Mouse (Mus musculus): ENCODE measurements at regions not wholly inside any gene's neighbourhood (a gene's known extent, or its start where the extent isn't known, plus 50 kb on each side); places are given as distances from the start of the nearest gene placed in this dataset.

- TF ChIP-seq POLR2A (IDR thresholded peaks at IDR 0.05; ENCODE audit: low read depth, low read length) (no peak), CTCF (IDR thresholded peaks at IDR 0.05; ENCODE audit: extremely low read depth, insufficient read length, insufficient replicate concordance, low read depth, low read length) (no peak)
Observed at GRCm38 (mm10) chr10:110640406-110640805, 104.8 kb upstream of the E2f7 start.

Measured in small intestine, adult 2 months (tissue).